Mouse (Mus musculus) MEL-GATA-1-ER (cell line): Measurements from ENCODE around the gene Fgfr2.

Experiments
- DNase-seq: peaks from one replicate; pipeline ENCODE4 v3.0.0-alpha.2; 2012; ENCODE audit warnings: low read depth; ENCODE audit errors: extremely low read depth

Fgfr2 gene

GRCm38 (mm10) chr7:130936472-130936951 is 2186.6 kb downstream of the Fgfr2 start:
- DNase-seq, result no peak

- no peak for DNase-seq
Observed at GRCm38 (mm10) chr7:130935793-130936471, 2187.2 kb downstream of the Fgfr2 start, which contains the start of gene Htra1. Gene Htra1 (plus strand): TSS chr7:130936111.

GRCm38 (mm10) chr7:130935421-130935792 is 2187.7 kb downstream of the Fgfr2 start:
- no peak for DNase-seq

- DNase-seq, result no peak
Observed at GRCm38 (mm10) chr7:130934654-130935053, 2188.5 kb downstream of the Fgfr2 start.

DNA sequence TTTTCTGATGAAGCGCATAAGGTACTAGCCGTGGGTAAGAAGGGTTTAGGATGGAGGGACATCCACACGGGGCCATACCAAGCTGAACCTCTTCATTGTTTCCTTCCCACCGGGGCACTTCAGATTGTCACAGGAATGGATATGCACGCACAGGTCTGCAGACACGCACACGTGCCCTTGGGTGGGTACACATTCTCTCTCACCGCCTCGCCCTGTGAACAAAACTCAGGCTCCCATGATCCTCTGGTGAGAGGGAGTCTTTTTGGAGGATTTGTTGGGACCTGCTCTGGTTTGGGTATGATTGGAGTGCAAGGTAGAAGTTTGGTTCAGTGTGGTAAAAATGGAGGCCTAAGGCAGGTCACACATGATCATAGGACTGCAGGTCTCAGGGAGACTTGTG is 2190.2 kb downstream of the Fgfr2 start:
- DNase-seq, result no peak

DNA sequence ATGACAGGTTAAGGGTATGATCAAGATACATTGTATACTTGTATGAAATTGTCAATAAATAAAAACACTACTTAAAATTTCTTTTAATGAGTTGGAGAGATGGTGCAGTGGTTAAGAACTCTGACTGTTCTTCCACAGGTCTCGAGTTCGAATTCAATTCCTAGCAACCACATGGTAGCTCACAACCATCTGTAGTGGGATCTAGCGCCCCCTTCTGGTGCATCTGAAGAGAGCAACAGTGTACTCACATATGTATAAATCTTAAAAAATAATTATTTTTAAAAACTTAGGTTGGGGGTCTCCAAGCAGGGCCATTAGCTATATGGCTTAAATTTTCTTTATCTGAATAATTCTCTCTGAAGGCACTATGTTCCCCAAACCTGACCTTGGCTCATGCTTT is 2192.7 kb downstream of the Fgfr2 start:
- DNase-seq, result no peak

GRCm38 (mm10) chr7:130922981-130923731 is 2200.0 kb downstream of the Fgfr2 start:
- no peak for DNase-seq

- no peak for DNase-seq
Observed at GRCm38 (mm10) chr7:130918260-130918659, 2204.9 kb downstream of the Fgfr2 start.

GRCm38 (mm10) chr7:130914693-130915363 is 2208.3 kb downstream of the Fgfr2 start:
- DNase-seq, result no peak

DNA sequence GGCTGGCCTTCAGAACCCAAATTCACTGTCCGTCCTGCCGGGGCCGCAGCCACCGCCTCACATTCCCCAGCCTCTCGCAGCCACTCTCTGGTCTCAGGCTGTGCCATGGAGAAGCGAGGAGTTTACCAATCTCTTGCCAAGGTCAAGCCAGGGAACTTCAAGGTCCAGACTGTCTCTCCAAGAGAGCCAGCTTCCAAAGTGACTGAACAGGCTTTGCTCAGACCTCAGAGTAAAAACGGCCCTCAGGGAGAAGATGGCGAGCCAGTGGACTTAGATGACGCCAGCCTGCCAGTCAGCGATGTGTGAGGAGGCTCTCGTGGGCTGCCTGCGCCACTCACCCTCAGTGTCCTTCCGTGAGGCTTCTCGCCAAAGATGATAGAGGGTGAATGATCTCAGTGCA is 2212.3 kb downstream of the Fgfr2 start:
- DNase-seq, result no peak

DNA sequence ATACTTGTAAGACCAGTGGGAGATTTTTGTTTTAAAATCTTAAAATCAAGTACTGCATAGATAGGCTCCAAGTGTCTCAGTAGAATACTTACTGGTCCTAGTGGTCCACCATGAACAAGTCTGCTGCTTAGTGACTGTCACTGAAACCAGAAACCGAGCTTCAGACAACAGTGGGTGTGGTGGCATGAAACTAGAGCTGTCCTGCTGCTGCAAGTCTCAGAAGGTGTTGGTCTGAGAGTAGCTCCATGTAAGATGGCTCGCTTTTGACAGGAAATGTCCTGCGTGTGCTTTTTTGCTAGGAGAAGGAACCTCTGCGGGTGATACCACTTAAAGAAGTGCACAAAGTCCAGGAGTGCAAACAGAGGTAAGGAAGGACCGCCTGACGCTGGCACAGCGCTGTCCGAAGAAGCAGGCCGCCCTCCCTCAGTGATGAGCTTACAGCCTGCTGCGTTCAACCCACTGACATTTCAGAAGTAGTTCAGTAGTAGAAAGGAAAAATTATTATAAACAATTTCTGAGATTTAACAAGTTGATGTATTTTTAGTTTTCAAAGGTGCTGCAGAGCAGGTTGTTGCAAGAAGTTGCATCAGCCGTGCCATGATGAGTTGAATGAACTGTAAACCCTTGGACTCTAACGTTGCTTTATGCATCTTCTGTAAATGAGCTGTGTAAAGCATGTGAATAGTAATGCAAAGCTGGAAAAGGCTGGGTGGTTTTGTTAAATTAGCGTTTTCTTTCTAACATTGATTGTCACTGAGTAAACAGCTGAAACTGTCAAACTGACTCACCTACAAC is 2218.4 kb downstream of the Fgfr2 start:
- DNase-seq, result no peak

DNA sequence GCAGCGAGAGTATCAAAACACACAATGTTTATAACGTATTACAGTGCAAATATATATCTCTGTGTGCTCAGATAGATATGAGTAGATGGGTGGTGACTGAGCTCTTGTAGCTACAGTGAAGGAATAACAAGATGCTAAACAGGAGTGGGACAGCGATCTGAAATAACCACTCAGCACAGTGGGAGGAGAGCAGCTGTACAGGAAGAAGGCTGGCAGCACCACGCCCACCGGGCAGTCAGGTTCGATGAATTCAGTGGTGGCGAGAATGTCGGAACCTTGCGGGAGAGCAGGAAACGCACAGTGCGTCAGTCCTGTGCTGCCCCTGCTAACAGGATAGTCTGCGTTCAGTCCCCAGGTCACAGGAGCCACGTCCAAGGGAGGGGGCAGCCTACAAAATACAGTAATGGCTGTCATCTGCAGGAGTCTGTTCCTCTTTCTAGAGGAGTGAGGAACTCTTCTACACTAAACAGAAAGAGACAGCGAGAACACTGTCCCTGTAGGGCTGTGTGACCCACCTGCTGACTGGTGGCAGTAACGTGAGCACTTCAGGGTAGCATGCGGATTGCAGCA is 2219.6 kb downstream of the Fgfr2 start:
- DNase-seq, result peak; percentile 83

DNA sequence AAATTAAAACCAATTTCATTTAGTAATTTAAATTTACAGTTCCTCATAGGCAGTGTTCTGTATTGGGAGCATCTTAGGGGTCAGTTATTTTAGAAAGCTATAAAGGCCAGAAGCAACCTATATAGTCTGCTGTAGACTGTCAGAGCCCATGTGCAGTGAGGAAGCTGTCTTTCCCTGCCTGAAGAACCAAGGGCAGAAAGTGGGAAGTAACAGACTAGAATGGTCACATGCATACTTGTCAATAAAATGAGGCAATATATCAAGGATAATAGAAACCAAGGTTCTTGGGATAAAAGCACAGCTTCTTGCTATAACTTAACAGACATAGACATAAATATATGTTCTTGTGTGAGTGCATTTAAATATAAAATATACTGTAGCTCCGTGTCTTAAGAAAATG is 2220.2 kb downstream of the Fgfr2 start:
- DNase-seq, result peak; percentile 39

- DNase-seq, result peak; percentile 76
Observed at GRCm38 (mm10) chr7:130900233-130900848, 2222.8 kb downstream of the Fgfr2 start.

DNA sequence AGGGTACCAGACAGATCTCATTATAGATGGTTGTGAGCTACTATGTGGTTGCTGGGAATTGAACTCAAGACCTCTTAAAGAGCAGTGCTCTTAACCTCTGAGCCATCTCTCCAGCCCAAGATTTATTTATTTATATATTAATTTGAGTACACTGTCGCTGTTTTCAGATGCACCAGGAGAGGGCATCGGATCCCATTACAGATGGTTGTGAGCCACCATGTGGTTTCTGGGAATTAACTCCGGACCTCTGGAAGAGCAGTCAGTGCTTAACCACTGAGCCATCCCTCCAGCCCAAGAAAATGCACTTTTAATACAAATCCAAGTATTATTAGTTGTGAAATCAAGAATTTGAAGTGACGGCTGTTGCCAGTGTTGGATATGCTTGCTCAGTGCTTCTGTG is 2224.8 kb downstream of the Fgfr2 start:
- no peak for DNase-seq

GRCm38 (mm10) chr7:130897201-130897600 is 2225.9 kb downstream of the Fgfr2 start:
- DNase-seq, result no peak

- no peak for DNase-seq
Observed at GRCm38 (mm10) chr7:130896064-130896463, 2227.1 kb downstream of the Fgfr2 start.

DNA sequence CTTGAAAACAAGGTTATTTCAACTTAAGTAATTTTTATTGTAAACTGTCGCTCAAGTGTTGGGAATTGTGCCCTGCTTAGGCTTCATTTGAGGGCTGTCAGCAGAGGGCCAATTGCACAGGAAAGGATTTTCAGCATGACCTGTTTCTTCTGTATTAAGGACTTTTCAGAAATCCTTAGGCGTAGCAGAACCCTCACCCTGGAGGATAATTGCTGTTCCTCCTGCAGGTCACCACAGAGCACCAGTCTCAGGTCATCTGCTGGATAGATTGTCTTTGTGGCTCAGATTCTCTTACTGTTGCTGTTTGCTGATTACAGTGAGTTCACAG is 2227.6 kb downstream of the Fgfr2 start:
- no peak for DNase-seq

DNA sequence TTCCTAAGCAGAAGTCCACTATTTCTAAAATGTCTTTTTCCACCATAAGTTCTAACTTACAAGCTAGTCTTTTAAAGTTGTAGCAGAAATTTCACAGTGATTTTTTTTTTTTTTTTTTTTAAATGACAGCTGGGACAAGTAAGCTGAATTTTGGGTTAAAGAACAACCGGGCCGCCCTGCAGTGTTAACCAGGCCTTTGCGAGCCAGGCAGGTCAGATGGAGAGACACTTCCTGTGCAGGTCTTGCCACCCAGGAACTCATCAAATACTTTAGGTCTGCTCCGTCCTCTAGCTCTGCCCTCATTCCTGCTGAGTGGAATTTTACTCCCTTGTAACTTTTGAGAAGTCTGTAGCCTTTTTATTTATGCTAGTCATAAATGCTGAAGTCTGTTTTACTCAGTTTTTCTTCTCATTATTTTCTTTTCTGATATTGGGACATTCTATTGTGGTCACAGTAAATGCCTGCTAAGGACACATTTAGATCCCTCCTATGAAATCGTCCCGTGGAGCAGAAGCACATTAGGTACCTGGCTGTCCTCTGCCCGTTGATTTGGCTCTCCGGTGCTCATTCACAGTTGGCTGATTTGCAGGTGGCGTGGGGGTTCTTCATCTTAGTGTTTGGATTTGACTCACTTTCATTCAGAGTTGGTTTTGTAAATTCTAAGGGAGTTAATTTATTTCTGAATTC is 2228.1 kb downstream of the Fgfr2 start:
- DNase-seq, result no peak

- DNase-seq, result no peak
Observed at GRCm38 (mm10) chr7:130892973-130893372, 2230.2 kb downstream of the Fgfr2 start.
